Mouse (Mus musculus): Measurements from ENCODE around the gene Gpr25.

GRCm38 (mm10) chr1:136232285-136232926, 28.3 kb downstream of the Gpr25 start:
- TF ChIP-seq POLR2A (IDR thresholded peaks at IDR 0.05; ENCODE audit: control insufficient read depth, low read depth, low read length) (no peak), CTCF (IDR thresholded peaks at IDR 0.05; ENCODE audit: control insufficient read depth, insufficient read depth, insufficient replicate concordance, low read depth, low read length) (no peak)
